Mouse (Mus musculus): ENCODE results near the gene Bahcc1.

Gene Bahcc1

DNA sequence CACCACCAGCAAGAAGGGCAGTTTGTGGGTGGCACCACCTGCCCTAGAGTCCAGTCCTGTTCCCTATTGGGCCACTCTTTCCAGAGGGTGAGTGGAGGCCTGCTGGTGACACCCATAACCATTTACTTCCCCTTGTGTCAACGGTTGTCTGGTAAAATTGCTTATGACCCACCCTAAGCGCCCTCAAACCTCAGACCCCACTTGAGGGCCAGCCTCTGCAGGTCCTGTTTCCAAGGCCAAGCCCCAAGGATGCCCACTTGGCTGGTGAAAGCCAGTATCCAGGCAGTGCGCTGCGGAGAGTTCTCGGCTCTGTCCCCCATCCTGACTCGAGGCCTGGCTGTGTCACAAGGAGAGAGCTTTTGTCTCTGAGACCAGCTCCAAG lies 28.0 kb downstream of the Bahcc1 start:
- no peak for DNase-seq (ENCODE audit: low spot score)

DNA sequence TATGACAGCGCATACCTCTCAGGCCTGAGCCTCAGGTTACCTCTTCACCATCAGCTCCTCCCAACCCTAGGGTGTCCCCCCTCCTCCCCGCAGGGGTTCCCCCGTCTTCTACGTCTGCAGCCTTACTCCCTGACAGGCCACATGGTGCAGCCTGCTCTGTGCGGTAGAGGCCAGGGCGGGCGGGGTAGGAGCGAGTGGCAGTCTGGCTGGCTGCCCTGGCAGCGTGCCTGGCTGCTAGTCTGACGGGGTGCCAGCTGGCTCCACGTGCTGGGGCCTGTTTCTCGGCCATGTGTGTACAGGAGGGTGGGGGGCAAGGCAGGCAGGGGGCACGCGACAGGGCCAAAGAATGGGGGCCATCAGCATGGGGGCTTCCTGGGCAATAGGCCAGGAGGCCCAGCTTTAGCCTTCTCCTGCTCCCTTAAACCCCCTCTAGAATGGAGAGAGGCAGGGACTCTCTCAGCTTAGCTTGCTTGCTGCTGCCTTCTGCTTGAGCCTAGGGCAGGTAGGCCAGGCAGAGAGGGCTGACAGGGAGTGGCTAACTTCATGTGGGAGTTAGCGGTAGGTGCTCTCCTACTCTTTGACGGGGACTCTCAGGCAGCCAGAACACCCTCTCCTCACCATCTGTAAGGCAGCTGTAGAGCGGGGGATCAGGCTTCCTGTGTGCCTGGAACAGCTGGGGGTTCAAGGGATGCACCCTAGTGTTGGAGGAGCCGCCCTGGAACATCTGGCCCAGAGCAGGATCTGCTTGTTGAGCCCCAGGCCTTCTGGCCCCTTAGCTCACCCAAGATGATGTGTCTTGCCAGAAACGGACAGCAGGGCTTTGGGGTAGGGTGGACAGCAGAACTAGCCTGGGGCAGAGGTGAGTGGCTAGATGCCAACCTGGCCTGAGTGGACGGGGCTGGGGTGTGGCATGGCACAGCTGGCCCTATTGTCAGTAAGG lies 28.9 kb downstream of the Bahcc1 start:
- DNase-seq (ENCODE audit: low spot score): peak; percentile 96

- DNase-seq (ENCODE audit: low spot score): peak; percentile 75
Measured at GRCm38 (mm10) chr11:120262356-120262901, 29.7 kb downstream of the Bahcc1 start.

DNA sequence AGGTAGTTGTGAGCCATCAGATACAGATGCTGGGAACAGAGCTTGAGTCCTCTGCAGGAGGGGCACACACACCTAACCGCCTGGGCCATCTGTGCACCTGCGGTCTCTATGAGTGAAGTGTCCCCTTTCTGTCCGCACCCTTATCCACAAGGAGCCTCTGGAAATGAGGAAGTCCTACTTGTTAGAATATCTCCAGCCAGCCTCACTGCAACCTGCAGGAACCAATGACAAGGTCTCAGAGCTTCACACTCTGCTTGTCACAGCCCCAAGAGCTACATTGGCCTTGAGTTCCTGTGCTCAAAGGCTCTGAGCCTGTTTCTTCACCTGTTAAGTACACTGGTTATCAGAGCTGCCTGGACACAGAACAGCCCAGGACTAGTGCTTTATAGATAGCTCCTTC lies 30.4 kb downstream of the Bahcc1 start:
- DNase-seq (ENCODE audit: low spot score): no peak

- DNase-seq (ENCODE audit: low spot score): no peak
Measured at GRCm38 (mm10) chr11:120264008-120264407, 31.3 kb downstream of the Bahcc1 start.

DNA sequence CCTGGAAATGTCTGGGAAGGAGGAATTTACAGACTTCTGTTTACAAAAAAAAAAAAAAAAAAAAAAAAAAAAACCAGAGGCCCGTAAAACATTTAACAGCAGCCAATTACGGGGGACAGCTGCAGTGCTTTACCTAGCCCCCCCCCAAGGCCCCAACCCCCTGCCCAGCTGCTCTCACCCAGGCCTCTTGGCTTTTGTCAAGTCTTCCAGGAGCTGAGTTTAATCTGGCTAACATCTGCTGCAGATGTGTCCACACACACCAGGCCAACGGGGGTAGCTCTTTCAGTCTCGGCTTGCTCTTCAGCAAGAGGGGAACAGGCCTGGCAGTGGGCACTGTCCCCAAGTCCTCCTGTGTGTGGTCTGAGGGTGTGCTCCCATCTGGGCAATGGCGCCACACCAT lies 32.7 kb downstream of the Bahcc1 start:
- DNase-seq (ENCODE audit: low spot score): no peak

DNA sequence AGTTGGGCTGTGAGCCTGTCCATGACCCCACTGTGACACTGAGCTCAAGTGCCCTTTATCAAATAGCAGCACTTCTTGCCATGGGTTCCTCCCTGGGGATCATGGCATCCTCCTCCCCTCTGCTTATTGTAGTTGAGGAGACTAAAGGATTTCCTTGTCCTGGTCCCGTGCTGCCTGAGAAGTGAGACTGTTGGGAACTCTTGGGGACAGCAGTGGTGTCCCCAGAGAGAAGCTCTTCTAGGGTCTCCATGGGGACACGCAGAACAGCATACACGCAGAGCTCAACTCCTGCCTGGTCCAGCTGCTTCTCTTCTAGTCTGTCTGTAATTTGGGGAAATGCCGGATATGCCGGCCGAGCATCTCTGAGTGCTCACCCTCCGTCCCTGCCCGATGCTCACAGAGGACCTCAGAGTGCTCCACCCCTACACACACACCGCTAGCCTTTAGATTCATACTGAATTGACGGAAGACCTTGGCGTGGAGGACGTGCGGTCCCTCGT lies 33.6 kb downstream of the Bahcc1 start:
- no peak for DNase-seq (ENCODE audit: low spot score)

- DNase-seq (ENCODE audit: low spot score): no peak
Measured at GRCm38 (mm10) chr11:120267274-120267673, 34.5 kb downstream of the Bahcc1 start.

- DNase-seq (ENCODE audit: low spot score): no peak
Measured at GRCm38 (mm10) chr11:120267676-120268075, 34.9 kb downstream of the Bahcc1 start.

- no peak for DNase-seq (ENCODE audit: low spot score)
Measured at GRCm38 (mm10) chr11:120268195-120268967, 35.6 kb downstream of the Bahcc1 start.

DNA sequence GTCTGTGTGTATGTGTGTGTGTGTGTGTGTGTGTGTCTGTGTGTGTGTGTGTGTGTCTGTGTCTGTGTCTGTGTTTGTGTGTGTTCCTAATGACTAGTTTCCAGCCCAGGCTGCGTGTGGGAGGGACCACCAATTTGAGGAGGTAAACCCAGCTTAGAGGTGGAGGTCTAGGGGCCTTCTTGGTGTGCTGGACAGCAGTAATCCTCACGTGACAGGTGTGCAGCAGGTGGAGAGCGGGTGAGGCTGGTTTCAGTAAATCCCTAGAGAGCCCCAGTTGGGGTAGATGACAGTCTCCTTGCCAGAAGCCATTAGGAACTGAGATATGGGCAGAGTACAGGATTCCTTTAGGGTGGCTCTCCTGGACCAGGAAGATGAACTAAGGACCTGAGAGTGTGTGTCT lies 36.3 kb downstream of the Bahcc1 start:
- no peak for DNase-seq (ENCODE audit: low spot score)

DNA sequence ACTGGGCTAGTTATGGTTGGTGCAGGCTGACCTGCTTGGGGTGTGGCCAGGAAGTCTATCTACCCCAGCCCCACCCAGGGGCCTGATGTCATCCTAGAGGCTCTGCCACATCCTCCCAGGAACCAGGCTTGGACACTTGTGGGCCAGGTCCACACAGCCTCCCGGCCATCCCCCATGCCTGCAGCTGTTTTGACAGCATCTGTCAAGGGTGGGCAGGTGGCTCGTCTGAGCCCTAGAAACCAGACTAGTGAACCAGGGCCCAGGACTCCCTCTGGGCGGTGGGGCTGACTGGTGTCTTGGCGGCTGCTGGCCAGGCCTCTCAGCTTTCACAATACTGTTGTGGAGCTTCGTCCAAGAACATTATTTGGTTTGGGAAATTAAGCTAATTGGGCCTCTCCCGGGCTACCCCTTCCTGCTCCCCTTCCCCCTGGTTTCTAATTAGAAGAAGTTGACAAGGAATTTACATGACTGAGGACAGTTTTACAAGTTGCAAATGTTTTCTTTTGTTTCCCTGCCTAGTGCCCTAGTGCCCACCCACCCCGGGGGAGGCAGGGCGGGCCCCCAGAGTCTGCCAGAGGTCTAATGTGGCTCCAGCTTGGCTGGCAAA lies 36.9 kb downstream of the Bahcc1 start:
- DNase-seq (ENCODE audit: low spot score): no peak

GRCm38 (mm10) chr11:120279335-120279734 lies 46.6 kb downstream of the Bahcc1 start:
- DNase-seq (ENCODE audit: low spot score): no peak

DNA sequence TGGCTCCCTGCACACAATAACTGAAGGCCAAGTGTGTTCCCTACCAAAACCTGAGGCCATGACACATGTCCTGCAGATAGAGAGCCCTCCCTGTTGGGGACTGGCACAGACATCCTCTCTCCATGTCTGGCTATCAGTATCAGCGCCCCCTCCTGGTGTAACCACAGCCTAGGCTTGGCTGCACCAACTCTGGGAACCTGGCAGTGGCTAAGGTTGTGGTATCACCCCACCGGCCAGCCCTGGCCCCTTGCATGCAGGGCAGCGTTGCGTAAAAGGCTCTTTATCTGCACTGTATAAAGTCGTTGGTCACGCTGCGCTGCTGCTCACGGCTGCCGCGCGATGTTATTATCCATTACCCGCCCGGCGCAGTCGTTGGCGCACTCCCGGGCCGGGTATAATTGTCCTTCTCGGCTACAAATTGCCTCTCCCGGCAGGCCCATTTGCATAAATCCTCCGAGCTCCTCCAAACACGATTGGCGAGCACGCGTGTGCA lies 47.6 kb downstream of the Bahcc1 start:
- peak; percentile 44 for DNase-seq (ENCODE audit: low spot score)

GRCm38 (mm10) chr11:120280774-120281173 lies 48.0 kb downstream of the Bahcc1 start:
- no peak for DNase-seq (ENCODE audit: low spot score)

DNA sequence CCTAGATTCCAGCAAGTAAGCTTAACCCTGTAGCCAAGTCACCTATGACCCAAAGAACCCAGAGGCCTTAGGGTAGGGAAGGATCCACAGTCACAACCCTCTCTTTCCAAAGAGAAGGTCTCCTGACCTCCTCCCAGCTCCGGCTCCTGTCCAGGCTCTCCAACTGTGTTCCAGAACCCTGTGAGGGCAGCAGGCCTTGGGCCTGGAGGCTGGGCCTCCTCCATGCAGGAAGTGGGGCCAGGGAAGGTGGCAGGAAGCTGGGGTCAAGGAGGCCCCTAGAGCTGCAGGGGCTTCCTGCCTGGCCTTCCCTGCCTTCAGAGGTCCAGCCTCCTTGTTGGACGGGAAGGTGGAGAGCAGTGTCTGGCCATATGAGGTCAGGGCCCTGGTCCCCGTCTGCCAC lies 48.5 kb downstream of the Bahcc1 start:
- DNase-seq (ENCODE audit: low spot score): no peak

- no peak for DNase-seq (ENCODE audit: low spot score)
Measured at GRCm38 (mm10) chr11:120283542-120283941, 50.8 kb downstream of the Bahcc1 start.

DNA sequence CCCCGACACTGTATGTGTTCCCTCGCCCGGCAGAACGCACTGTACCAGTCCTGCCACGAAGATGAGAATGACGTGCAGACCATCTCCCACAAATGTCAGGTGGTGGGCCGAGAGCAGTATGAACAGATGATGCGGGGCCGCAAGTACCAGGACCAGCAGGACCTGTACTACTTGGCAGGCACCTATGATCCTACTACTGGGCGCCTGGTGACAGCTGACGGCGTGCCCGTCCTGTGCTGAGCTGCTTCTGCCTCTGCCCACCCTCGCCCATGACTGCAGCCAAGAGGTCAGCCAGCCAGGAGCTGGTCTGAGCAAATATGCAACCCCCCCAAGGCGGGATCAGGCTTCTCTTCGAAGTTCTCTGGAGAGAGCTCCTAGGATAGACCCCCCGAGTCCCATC lies 56.9 kb downstream of the Bahcc1 start:
- no peak for DNase-seq (ENCODE audit: low spot score)

DNA sequence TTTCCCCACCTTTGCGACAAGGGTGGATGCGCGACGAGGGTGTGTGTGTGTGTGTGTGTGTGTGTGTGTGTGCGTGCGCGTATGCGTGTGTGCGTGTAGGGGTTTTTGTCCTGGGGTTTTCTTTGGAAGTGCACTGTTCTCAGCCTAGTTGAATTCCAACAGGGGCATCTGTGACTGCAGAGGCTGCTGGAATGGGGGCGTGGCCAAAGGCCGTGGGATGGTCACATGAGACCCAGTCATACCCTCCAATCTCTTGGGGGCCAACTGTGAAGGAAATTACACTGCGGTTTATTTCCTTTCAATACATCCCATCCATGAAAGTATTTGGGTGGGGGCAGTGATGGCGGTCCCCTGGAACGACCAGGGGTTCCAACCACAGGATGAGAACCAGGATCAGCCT lies 57.5 kb downstream of the Bahcc1 start:
- DNase-seq (ENCODE audit: low spot score): no peak

DNA sequence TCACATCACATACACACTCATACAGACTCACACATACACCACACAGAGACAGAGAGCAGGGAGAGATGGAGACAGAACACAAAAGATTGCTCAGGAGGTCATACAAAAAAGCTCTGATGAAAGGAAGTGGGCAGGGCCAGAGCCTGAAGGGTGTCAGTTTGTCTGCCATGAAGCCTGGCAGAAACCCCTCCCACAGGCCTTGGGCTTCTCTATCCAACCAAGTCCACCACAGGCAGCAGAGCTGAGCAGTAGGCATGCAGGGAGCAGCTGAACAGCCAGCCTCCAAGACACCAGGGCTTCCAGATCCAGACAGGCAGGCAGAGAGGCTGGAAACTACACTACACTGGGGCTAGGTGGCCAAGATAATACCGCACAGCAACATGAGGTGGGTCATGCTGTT lies 61.0 kb downstream of the Bahcc1 start:
- peak; percentile 39 for DNase-seq (ENCODE audit: low spot score)

DNA sequence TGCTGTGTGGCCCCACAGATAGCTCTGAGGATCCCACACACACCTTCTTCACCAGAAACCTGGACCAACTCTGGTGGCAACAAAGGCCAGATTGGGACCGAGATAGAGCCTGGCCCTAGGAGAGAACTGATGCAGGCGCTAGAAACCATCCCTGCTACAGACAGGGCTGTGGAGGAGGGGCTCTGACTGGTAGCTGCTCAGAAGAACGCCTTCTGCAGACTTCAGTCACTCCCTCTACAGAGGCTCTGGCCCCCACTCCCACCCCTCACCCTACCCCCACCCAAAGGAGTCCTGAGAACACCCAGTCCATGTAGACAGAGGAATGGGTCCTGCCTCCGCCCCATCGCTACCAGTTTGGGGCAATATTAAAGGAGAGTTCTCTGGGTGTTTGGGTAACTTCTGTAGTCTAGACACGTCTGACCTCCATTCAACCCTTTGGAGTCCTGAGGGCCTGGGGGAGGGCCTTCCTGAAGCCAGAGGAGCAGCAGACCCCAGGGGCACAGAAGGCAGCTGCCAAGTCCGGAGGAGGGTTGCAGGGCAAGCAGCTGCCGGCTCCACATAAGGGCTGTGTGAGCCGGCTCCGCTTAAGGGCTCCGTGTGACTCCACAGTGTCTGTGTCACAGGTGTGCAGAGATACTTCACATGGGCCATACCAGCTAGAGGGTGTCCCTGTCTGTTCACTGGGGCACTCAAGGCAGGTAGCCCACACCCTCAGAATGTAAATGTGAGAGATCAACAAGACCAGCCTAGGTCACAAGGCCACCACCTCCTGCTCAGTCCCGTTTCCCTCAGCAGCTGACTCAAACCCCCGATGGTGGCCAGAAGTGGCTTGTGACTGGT lies 63.8 kb downstream of the Bahcc1 start:
- no peak for DNase-seq (ENCODE audit: low spot score)
